ENCODE assay signal across 8 mouse cellular contexts in the genomic region with DNA sequence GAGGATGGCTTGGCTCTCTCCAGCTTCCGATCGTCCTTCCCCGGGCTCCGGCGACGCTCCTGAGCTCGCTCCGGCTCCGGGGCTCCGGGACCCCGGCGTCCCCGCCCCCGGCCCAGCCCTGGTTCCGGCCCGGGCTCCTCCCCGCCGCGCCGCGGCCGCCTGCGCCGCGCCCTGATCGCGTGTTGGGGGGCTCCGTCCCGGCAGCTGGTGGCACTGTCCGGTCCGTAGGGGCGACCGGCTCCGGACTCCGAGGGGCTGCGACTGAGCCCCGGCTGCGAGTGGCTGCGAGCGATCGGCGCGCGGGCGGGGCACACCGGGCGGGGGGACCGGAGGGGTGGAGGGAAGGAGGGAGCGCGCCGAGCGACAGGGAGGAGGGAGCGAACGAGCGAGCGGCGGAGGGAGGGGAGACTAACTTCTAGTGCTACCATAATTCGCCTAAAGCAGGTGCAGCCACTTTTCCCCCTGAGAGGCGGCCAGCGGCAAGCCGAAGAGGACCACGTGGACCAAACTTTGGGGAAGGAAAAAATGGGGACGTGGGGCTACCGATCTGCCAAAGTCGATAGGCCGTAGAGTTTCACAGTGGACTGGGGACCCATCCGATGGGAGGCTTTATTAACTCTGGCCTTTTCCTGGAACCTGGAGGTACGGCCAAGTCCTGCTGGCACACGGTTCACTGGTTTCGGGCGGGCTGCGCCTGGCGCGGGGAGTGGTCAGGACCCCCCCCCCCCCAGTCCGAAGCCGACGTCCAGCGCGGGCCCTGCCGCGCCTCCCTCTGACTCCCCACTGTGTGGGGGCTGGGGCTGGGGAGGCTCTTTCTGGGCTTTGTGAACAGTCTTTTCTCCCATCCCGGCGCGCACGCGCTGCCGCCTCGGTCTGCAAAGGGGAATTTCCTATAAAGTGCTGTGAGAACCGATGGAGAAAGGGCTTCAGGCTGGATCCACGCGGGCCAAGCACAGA. TPM values are rescaled to one million over a fixed set of nuclear protein-coding genes. Genes with fewer than 3 reads are reported as not detected.
DNase-seq lines count a peak whose midpoint lies in the region; ATAC-seq lines count a peak whose summit lies in the region.

A gene (minus strand): TSS at position 263 of the 957 bp plus-strand sequence.

- intact Hi-C loops in left cerebral cortex, postnatal 25 days (cut with DNase I), result loop anchor here (1.0 to 2.0 kb wide), 2 partner anchors 52 to 118 kb away; no protein-coding TSS in a partner anchor

- DNase-seq in adrenal gland, adult 18-20 months (ENCODE audit: low spot score in 2 of 2), result peak; percentile 77 to 79
- peak; percentile 99 for DNase-seq in embryo, embryonic 10 days (ENCODE audit: low spot score)
- DNase-seq in gastrocnemius, postnatal 25 days, result peak; percentile 85
- DNase-seq in left cerebral cortex, postnatal 25 days (ENCODE audit: low spot score in 2 of 2), result peak; percentile 67 to 75
- DNase-seq in mesoderm, embryonic 11.5 days (ENCODE audit: low read depth, low spot score), result peak; percentile 96
- peak; percentile 81 for DNase-seq in right cerebral cortex, postnatal 25 days
- DNase-seq in urinary bladder, postnatal 36 days (ENCODE audit: low spot score in 2 of 2), result peak; percentile 80 to 83

- ATAC-seq in inflammation-experienced regulatory T-cells, adult 6 months, result peak; percentile 81

RNA-seq across cellular contexts. Expression of the gene that starts here (rescaled TPM):
- total RNA-seq in adrenal gland, adult 18-20 months (2021), result 10 to 100 TPM; 20.0 to 26.1 TPM
- total RNA-seq in gastrocnemius, postnatal 25 days (2021), result 1 to 10 TPM; 6.4 to 7.6 TPM
- 1 to 10 TPM; 1.9 to 5.7 (median 4.4) TPM for polyA plus RNA-seq in inflammation-experienced regulatory T-cells, adult 6 months (2017; shearing (Covaris generic))
- 10 to 100 TPM; 41.3 to 42.7 TPM for total RNA-seq in left cerebral cortex, postnatal 25 days (2021)

Comparison
In these comparisons a context has a peak if more than half of its experiments do, and no peak if none do; other contexts are left out.
1. Peak in every context shown above with its lines: DNase-seq and ATAC-seq.